Mouse (Mus musculus): ENCODE data around the gene Col4a2.

- TF ChIP-seq CTCF (IDR thresholded peaks at IDR 0.05; ENCODE audit: extremely low read depth, insufficient read depth, low read length) (no peak), POLR2A (IDR thresholded peaks at IDR 0.05; ENCODE audit: extremely low read depth, insufficient read depth, low read length) (no peak)
These were observed 92.0 kb downstream of the Col4a2 start for GRCm38 (mm10) chr8:11404614-11405013.
